Mouse (Mus musculus): Measurements from ENCODE around the gene Polg2. TPM values are rescaled to one million over a fixed set of nuclear protein-coding genes. Genes with fewer than 3 reads are reported as not detected.
"Not testable (repeated sequence)": the region's sequence is repeated elsewhere in the genome, so short reads cannot be mapped to it uniquely, and the experiment has no call there.

Gene Polg2
- total and polyA plus RNA-seq, 3 experiments = 6.3 to 10.7 TPM; not detected in 1

DNA sequence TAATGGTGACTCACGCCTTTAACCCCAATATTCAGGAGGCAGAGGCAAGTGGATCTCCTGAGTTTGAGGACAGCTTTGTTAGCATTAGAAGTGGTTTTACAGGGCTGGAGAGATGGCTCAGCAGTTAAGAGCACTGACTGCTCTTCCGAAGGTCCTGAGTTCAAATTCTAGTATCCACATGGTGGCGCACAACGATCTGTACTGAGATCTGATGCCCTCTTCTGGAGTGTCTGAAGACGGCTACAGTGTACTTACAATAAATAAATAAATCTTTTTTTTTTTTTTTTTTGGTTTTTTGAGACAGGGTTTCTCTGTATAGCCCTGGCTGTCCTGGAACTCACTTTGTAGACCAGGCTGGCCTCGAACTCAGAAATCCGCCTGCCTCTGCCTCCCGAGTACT, 38.6 kb downstream of the Polg2 start:
- H3K9ac ChIP-seq (ENCODE audit: control insufficient read depth, low read depth, low read length, poor library complexity, severe bottlenecking); H3K27ac ChIP-seq (ENCODE audit: control insufficient read depth, low read depth, low read length); H3K9me3 ChIP-seq (replicated peaks; ENCODE audit: insufficient read depth, low read length); H3K4me3 ChIP-seq (ENCODE audit: control insufficient read depth in 1 of 2, insufficient read depth in 1 of 2, low read depth in 2 of 2, low read length in 2 of 2); H3K27me3 ChIP-seq (ENCODE audit: control insufficient read depth in 1 of 2, insufficient read depth in 2 of 2, low read length in 2 of 2); H3K36me3 ChIP-seq (ENCODE audit: control insufficient read depth in 1 of 2, insufficient read depth in 2 of 2, low read length in 2 of 2); DNase-seq (ENCODE audit: low read depth, low spot score); H3K79me2 ChIP-seq (ENCODE audit: control insufficient read depth, insufficient read depth, low read length, poor library complexity); H3K4me1 ChIP-seq (ENCODE audit: control insufficient read depth in 1 of 2, insufficient read depth in 2 of 2, low read length in 2 of 2): not testable (repeated sequence)
- peak; percentile 63 for TF ChIP-seq ZNF384 (IDR thresholded peaks at IDR 0.05; ENCODE audit: low read depth, low read length)
- peak; percentile 56 for TF ChIP-seq SMC3 (IDR thresholded peaks at IDR 0.05; ENCODE audit: low read depth, low read length)
- peak in 1 of 3 experiments; percentile 51; a peak in 2 of 6 replicates for TF ChIP-seq CTCF (IDR thresholded peaks at IDR 0.05 in 2 of 3, conservative IDR thresholded peaks at IDR 0.05 in 1 of 3; ENCODE audit: control insufficient read depth in 1 of 3, insufficient read depth in 1 of 3, low read depth in 2 of 3, low read length in 3 of 3, poor library complexity in 1 of 3, severe bottlenecking in 1 of 3)
- peak; percentile 37 for TF ChIP-seq ZC3H11A (IDR thresholded peaks at IDR 0.05; ENCODE audit: low read depth, low read length)

DNA sequence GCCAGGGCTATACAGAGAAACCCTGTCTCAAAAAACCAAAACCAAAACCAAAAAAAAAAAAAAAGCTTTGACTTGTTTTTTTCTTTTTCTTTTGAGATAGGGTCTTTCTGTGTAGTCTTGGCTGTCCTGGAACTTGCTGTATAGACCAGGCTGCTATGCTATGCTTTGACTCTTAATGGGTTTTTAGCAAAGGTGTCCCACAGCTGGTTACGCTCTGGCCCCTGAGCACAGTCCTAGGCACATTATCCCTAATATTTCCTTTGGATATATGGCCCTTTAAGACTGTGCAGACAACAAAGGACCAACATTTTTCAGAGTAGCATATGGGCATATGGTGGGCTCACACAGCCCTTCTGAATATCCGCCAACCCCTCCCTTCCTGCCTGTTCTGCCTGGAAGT, 40.2 kb downstream of the Polg2 start:
- no peak overlapping the region for H3K9ac ChIP-seq (ENCODE audit: control insufficient read depth, low read depth, low read length, poor library complexity, severe bottlenecking)
- no peaks in the 10 kb centered on the region for H3K36me3 ChIP-seq (ENCODE audit: control insufficient read depth in 1 of 2, insufficient read depth in 2 of 2, low read length in 2 of 2)
- TF ChIP-seq MAFK (IDR thresholded peaks at IDR 0.05; ENCODE audit: borderline replicate concordance, low read depth, low read length) (no peak), SMC3 (IDR thresholded peaks at IDR 0.05; ENCODE audit: low read depth, low read length) (no peak), MYB (IDR thresholded peaks at IDR 0.05; ENCODE audit: low read depth, low read length) (no peak), USF1 (IDR thresholded peaks at IDR 0.05; ENCODE audit: low read depth, low read length) (no peak), RCOR1 (IDR thresholded peaks at IDR 0.05; ENCODE audit: low read depth, low read length) (no peak), BHLHE40 (IDR thresholded peaks at IDR 0.05; ENCODE audit: borderline replicate concordance, low read depth, low read length) (no peak), KAT2A (conservative IDR thresholded peaks at IDR 0.05; ENCODE audit: low read depth, low read length) (no peak), TAL1 (IDR thresholded peaks at IDR 0.05; ENCODE audit: low read length) (no peak), USF2 (IDR thresholded peaks at IDR 0.05; ENCODE audit: borderline replicate concordance in 1 of 2, insufficient read depth in 1 of 2, low read depth in 1 of 2, low read length in 2 of 2) (no peak)
- no peaks in the 10 kb centered on the region for H3K9me3 ChIP-seq (replicated peaks; ENCODE audit: insufficient read depth, low read length)
- H3K4me1 ChIP-seq (ENCODE audit: control insufficient read depth in 1 of 2, insufficient read depth in 2 of 2, low read length in 2 of 2) = no peaks in the 10 kb centered on the region
- no peaks in the 10 kb centered on the region; a peak in 1 of 4 replicates for H3K27me3 ChIP-seq (ENCODE audit: control insufficient read depth in 1 of 2, insufficient read depth in 2 of 2, low read length in 2 of 2)
- H3K4me3 ChIP-seq (ENCODE audit: control insufficient read depth in 1 of 2, insufficient read depth in 1 of 2, low read depth in 2 of 2, low read length in 2 of 2) = no peak overlapping the region
- DNase-seq (ENCODE audit: low read depth, low spot score) = no peak
- no peaks in the 10 kb centered on the region for H3K79me2 ChIP-seq (ENCODE audit: control insufficient read depth, insufficient read depth, low read length, poor library complexity)
- no peak overlapping the region for H3K27ac ChIP-seq (ENCODE audit: control insufficient read depth, low read depth, low read length)

GRCm38 (mm10) chr11:106737178-106737621, 42.1 kb downstream of the Polg2 start:
- Histone ChIP-seq H3K9me3 (replicated peaks; ENCODE audit: insufficient read depth, low read length) (no peaks in the 10 kb centered on the region), H3K4me3 (ENCODE audit: control insufficient read depth in 1 of 2, insufficient read depth in 1 of 2, low read depth in 2 of 2, low read length in 2 of 2) (no peak overlapping the region), H3K27me3 (ENCODE audit: control insufficient read depth in 1 of 2, insufficient read depth in 2 of 2, low read length in 2 of 2) (no peaks in the 10 kb centered on the region; a peak in 1 of 4 replicates), H3K79me2 (ENCODE audit: control insufficient read depth, insufficient read depth, low read length, poor library complexity) (no peaks in the 10 kb centered on the region), H3K27ac (ENCODE audit: control insufficient read depth, low read depth, low read length) (no peak overlapping the region), H3K36me3 (ENCODE audit: control insufficient read depth in 1 of 2, insufficient read depth in 2 of 2, low read length in 2 of 2) (no peaks in the 10 kb centered on the region), H3K4me1 (ENCODE audit: control insufficient read depth in 1 of 2, insufficient read depth in 2 of 2, low read length in 2 of 2) (no peaks in the 10 kb centered on the region), H3K9ac (ENCODE audit: control insufficient read depth, low read depth, low read length, poor library complexity, severe bottlenecking) (no peak overlapping the region)
- TF ChIP-seq RCOR1 (IDR thresholded peaks at IDR 0.05; ENCODE audit: low read depth, low read length) = no peak
- no peak for TF ChIP-seq KAT2A (conservative IDR thresholded peaks at IDR 0.05; ENCODE audit: low read depth, low read length)
- no peak for TF ChIP-seq POLR2A (IDR thresholded peaks at IDR 0.05; ENCODE audit: control insufficient read depth in 1 of 2, insufficient read depth in 1 of 2, low read depth in 1 of 2, low read length in 2 of 2, poor library complexity in 1 of 2)
- TF ChIP-seq UBTF (IDR thresholded peaks at IDR 0.05; ENCODE audit: borderline replicate concordance, insufficient read depth, low read depth, low read length) = no peak
- no peak for TF ChIP-seq TBP (IDR thresholded peaks at IDR 0.05; ENCODE audit: low read depth, low read length)
- TF ChIP-seq NELFE (IDR thresholded peaks at IDR 0.05; ENCODE audit: low read depth, low read length) = no peak
- TF ChIP-seq ZKSCAN1 (IDR thresholded peaks at IDR 0.05; ENCODE audit: low read depth, low read length) = no peak
- TF ChIP-seq HCFC1 (IDR thresholded peaks at IDR 0.05; ENCODE audit: low read depth, low read length) = no peak
- no peak for TF ChIP-seq POLR2AphosphoS2 (IDR thresholded peaks at IDR 0.05; ENCODE audit: low read length)
- no peak for TF ChIP-seq CHD2 (IDR thresholded peaks at IDR 0.05; ENCODE audit: low read length)
- TF ChIP-seq POLR2AphosphoS5 (IDR thresholded peaks at IDR 0.05; ENCODE audit: borderline replicate concordance, low read depth, low read length) = no peak
- DNase-seq (ENCODE audit: low read depth, low spot score) = no peak

Measured in MEL (cell line).